Mouse (Mus musculus): ENCODE data around the gene Etl4. TPM values are rescaled to one million over a fixed set of nuclear protein-coding genes. Genes with fewer than 3 reads are reported as not detected.

The Etl4 gene
- polyA plus RNA-seq, 1 experiment = 19.0 TPM

DNA sequence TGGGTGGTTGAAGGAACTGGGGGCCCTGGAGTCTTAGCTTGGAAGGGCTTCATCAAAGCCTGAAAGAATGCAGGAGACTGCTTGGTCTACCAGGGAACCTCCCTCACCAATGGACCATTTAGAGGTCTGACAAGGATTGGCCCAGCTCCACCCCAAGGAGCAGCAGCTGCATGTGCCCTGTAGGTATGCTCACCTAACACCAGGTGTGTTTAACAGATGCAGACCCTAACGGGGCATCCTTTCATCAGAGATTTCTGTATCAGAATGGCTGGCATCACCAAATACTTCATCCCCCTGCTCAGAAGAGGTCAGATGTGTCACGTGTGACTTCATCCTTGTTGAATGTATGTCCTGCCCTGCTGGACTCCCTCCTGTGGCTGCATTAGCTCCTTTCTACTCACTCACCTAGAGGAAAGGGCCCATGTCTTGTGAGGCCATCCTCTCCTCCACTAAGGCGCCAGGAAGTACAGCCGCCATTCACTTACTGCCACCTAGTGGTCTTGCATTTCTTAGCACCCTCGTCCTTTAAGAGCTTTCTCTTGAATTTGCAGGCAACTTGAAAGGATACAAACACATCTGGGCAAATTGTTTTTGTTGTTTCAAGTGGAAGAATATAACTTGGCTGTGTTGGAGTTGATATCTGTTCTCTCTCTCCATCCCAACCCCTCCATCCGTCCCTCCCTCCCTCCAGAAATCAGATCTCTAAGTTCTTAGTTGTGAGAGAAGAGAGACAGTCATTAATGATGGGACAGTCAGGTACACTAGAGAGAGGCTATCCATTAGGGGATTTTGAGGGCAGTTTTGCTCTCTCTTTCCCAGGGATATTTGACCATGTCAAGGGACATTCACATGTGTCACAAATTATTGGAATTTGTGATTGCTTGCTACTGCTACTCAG is 870.2 kb downstream of the Etl4 start:
- Histone ChIP-seq H3K27me3 (ENCODE audit: control insufficient read depth, insufficient read depth, low read length) (no peaks in the 10 kb centered on the region), H3K27ac (ENCODE audit: insufficient read depth, low read depth, low read length) (no peak overlapping the region), H3K4me3 (ENCODE audit: low read depth, low read length) (no peak overlapping the region), H3K36me3 (ENCODE audit: control insufficient read depth, insufficient read depth, low read length) (peaks cover 29% of the 10 kb centered on the region), H3K4me1 (ENCODE audit: control insufficient read depth, insufficient read depth, insufficient read length, low read length) (peaks cover 14% of the 10 kb centered on the region; the same call in 1 of the 2 replicates)
- 38% methylated on average over 6 of the region's 6 CpGs for whole genome bisulfite sequencing
- TF ChIP-seq POLR2A (IDR thresholded peaks at IDR 0.05; ENCODE audit: low read depth, low read length) = no peak
- TF ChIP-seq CTCF (IDR thresholded peaks at IDR 0.05; ENCODE audit: extremely low read depth, insufficient read length, insufficient replicate concordance, low read depth, low read length) = peak; percentile 74; the same call in 1 of the 2 replicates

DNA sequence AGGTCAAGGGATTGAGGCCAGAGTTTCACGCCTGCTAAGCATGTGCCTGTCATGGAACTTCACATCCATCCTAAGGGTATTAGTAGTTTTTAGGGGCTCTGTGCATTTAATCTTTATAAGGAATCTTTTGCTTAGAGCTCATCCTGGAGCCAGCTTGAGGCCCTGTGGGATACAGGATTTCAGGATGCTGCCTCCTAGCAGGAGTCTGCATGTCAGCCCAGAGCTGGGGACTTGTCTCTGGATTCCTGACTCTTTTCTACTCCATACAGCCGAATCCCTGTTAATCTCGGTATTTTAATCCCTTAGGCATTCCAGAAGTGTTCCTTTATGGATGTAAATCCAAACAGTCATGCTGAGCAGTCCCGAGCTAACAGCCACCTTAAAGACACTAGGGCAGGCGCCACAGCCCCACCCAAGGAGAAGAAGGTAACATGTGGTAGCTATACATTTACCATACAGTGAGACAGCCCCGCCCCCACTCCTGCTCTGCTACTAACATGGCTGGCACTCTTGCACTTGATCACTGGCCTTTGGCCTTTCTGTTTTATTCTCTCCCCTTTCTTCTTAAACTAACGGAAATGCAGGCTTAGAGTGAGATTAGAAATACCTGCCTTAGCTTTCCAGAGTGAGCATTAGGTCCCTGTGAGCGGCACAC is 891.8 kb downstream of the Etl4 start:
- no peaks in the 10 kb centered on the region for H3K27me3 ChIP-seq (ENCODE audit: control insufficient read depth, insufficient read depth, low read length)
- WGBS = 79% methylated on average over 8 of the region's 8 CpGs
- peaks cover 58% of the 10 kb centered on the region for H3K36me3 ChIP-seq (ENCODE audit: control insufficient read depth, insufficient read depth, low read length)
- no peak overlapping the region for H3K4me3 ChIP-seq (ENCODE audit: low read depth, low read length)
- H3K4me1 ChIP-seq (ENCODE audit: control insufficient read depth, insufficient read depth, insufficient read length, low read length) = no peaks in the 10 kb centered on the region
- H3K27ac ChIP-seq (ENCODE audit: insufficient read depth, low read depth, low read length) = no peak overlapping the region
- TF ChIP-seq POLR2A (IDR thresholded peaks at IDR 0.05; ENCODE audit: low read depth, low read length) (no peak), CTCF (IDR thresholded peaks at IDR 0.05; ENCODE audit: extremely low read depth, insufficient read length, insufficient replicate concordance, low read depth, low read length) (no peak)

- Histone ChIP-seq H3K27me3 (ENCODE audit: control insufficient read depth, insufficient read depth, low read length) (no peaks in the 10 kb centered on the region), H3K4me3 (ENCODE audit: low read depth, low read length) (no peak overlapping the region), H3K36me3 (ENCODE audit: control insufficient read depth, insufficient read depth, low read length) (peaks cover 27% of the 10 kb centered on the region), H3K27ac (ENCODE audit: insufficient read depth, low read depth, low read length) (no peak overlapping the region), H3K4me1 (ENCODE audit: control insufficient read depth, insufficient read depth, insufficient read length, low read length) (no peaks in the 10 kb centered on the region)
- WGBS = 76% methylated on average over 8 of the region's 8 CpGs
- TF ChIP-seq CTCF (IDR thresholded peaks at IDR 0.05; ENCODE audit: extremely low read depth, insufficient read length, insufficient replicate concordance, low read depth, low read length) = no peak
Observed at GRCm38 (mm10) chr2:20811506-20811905, 901.9 kb downstream of the Etl4 start.

GRCm38 (mm10) chr2:20813986-20814385 is 904.4 kb downstream of the Etl4 start:
- H3K27ac ChIP-seq (ENCODE audit: insufficient read depth, low read depth, low read length) = no peak overlapping the region
- no peaks in the 10 kb centered on the region for H3K27me3 ChIP-seq (ENCODE audit: control insufficient read depth, insufficient read depth, low read length)
- 81% methylated on average over 2 of the region's 2 CpGs for WGBS
- no peaks in the 10 kb centered on the region for H3K4me1 ChIP-seq (ENCODE audit: control insufficient read depth, insufficient read depth, insufficient read length, low read length)
- no peak overlapping the region for H3K4me3 ChIP-seq (ENCODE audit: low read depth, low read length)
- peaks cover 8% of the 10 kb centered on the region for H3K36me3 ChIP-seq (ENCODE audit: control insufficient read depth, insufficient read depth, low read length)
- TF ChIP-seq CTCF (IDR thresholded peaks at IDR 0.05; ENCODE audit: extremely low read depth, insufficient read length, insufficient replicate concordance, low read depth, low read length) = peak; percentile 30; the same call in 1 of the 2 replicates
- TF ChIP-seq POLR2A (IDR thresholded peaks at IDR 0.05; ENCODE audit: low read depth, low read length) = no peak

- no peaks in the 10 kb centered on the region for H3K36me3 ChIP-seq (ENCODE audit: control insufficient read depth, insufficient read depth, low read length)
- no peak for TF ChIP-seq POLR2A (IDR thresholded peaks at IDR 0.05; ENCODE audit: low read depth, low read length)
- no peak for TF ChIP-seq CTCF (IDR thresholded peaks at IDR 0.05; ENCODE audit: extremely low read depth, insufficient read length, insufficient replicate concordance, low read depth, low read length)
- 83% methylated on average over 7 of the region's 7 CpGs for WGBS
- no peak overlapping the region for H3K4me3 ChIP-seq (ENCODE audit: low read depth, low read length)
- H3K4me1 ChIP-seq (ENCODE audit: control insufficient read depth, insufficient read depth, insufficient read length, low read length) = no peaks in the 10 kb centered on the region
- no peak overlapping the region for H3K27ac ChIP-seq (ENCODE audit: insufficient read depth, low read depth, low read length)
- no peaks in the 10 kb centered on the region for H3K27me3 ChIP-seq (ENCODE audit: control insufficient read depth, insufficient read depth, low read length)
Observed at GRCm38 (mm10) chr2:20818226-20818625, 908.6 kb downstream of the Etl4 start.

DNA sequence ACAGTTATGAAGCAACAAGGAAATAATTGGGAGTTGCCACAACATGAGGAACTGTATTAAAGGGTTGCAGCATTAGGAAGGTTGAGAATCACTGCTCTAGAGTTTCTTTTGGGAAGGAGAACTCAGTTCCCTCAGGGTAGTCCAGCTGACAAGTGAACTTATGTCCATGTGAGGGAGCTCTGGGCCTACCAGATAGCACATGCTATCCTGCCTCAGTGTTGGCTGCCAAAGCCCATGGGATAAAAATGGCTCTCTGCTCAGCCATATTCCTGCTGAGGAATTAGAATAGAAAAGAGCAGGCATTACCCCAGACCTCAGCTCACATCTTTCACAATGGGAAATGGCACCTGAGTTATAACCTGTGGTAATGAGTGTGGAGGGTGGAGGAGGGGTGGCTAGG is 916.7 kb downstream of the Etl4 start:
- TF ChIP-seq CTCF (IDR thresholded peaks at IDR 0.05; ENCODE audit: extremely low read depth, insufficient read length, insufficient replicate concordance, low read depth, low read length) (no peak), POLR2A (IDR thresholded peaks at IDR 0.05; ENCODE audit: low read depth, low read length) (no peak)
- Histone ChIP-seq H3K4me1 (ENCODE audit: control insufficient read depth, insufficient read depth, insufficient read length, low read length) (no peaks in the 10 kb centered on the region; the same call in 1 of the 2 replicates), H3K27me3 (ENCODE audit: control insufficient read depth, insufficient read depth, low read length) (no peaks in the 10 kb centered on the region), H3K4me3 (ENCODE audit: low read depth, low read length) (no peak overlapping the region), H3K36me3 (ENCODE audit: control insufficient read depth, insufficient read depth, low read length) (no peaks in the 10 kb centered on the region), H3K27ac (ENCODE audit: insufficient read depth, low read depth, low read length) (no peak overlapping the region)

GRCm38 (mm10) chr2:20830882-20831281 is 921.3 kb downstream of the Etl4 start:
- H3K27ac ChIP-seq (ENCODE audit: insufficient read depth, low read depth, low read length) = no peak overlapping the region
- no peaks in the 10 kb centered on the region for H3K36me3 ChIP-seq (ENCODE audit: control insufficient read depth, insufficient read depth, low read length)
- no peaks in the 10 kb centered on the region; the same call in 1 of the 2 replicates for H3K4me1 ChIP-seq (ENCODE audit: control insufficient read depth, insufficient read depth, insufficient read length, low read length)
- no peak overlapping the region for H3K4me3 ChIP-seq (ENCODE audit: low read depth, low read length)
- 33% methylated on average over 3 of the region's 3 CpGs for WGBS
- H3K27me3 ChIP-seq (ENCODE audit: control insufficient read depth, insufficient read depth, low read length) = no peaks in the 10 kb centered on the region
- no peak for TF ChIP-seq CTCF (IDR thresholded peaks at IDR 0.05; ENCODE audit: extremely low read depth, insufficient read length, insufficient replicate concordance, low read depth, low read length)

All from small intestine, adult 2 months (tissue).